Mouse (Mus musculus): ENCODE measurements around the gene Natd1. TPM values are rescaled to one million over a fixed set of nuclear protein-coding genes. Genes with fewer than 3 reads are reported as not detected.

Gene Natd1
- total RNA-seq, 2 experiments from 2014 or later = 4.5 to 6.1 TPM

- no peak for ATAC-seq (replicated peaks; ENCODE audit: low FRiP score, poor library complexity, severe bottlenecking)
These were observed 18.8 kb upstream of the Natd1 start for GRCm38 (mm10) chr11:60933178-60933930.

DNA sequence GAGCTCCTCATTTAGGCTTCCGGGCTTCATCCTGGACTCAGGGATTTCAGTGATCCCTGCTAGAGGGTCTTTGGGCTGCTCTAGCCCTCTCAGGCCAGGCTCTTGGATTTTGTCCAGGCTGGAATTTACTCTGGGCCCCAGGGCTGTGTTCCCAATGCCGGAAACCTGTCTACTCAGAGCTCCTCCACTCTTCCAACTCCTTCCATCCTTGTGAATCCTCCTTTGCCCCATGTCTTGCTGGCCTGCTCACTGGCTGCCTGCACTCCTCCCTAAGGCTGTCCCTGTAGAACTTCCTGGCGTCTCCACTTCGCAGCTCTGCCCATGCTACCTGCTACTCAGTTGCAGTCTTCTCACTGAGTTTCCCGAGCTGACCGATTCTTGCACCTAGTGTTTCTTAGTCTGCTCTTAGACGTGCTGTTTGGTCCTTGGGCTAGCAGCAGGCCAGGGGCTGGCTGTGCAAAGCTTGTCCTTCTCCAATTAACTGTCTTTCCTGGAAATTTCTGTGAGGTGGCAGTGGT is 18.0 kb upstream of the Natd1 start:
- ATAC-seq (replicated peaks; ENCODE audit: low FRiP score, poor library complexity, severe bottlenecking) = no peak

- peak; percentile 72 for ATAC-seq (replicated peaks; ENCODE audit: low FRiP score, poor library complexity, severe bottlenecking)
These were observed 17.4 kb upstream of the Natd1 start, which contains the start of gene Map2k3 for GRCm38 (mm10) chr11:60931869-60932481. Gene Map2k3 (plus strand): TSS chr11:60932033.

- peak; percentile 8 for ATAC-seq (replicated peaks; ENCODE audit: low FRiP score, poor library complexity, severe bottlenecking)
These were observed 16.8 kb upstream of the Natd1 start for GRCm38 (mm10) chr11:60931282-60931868.

DNA sequence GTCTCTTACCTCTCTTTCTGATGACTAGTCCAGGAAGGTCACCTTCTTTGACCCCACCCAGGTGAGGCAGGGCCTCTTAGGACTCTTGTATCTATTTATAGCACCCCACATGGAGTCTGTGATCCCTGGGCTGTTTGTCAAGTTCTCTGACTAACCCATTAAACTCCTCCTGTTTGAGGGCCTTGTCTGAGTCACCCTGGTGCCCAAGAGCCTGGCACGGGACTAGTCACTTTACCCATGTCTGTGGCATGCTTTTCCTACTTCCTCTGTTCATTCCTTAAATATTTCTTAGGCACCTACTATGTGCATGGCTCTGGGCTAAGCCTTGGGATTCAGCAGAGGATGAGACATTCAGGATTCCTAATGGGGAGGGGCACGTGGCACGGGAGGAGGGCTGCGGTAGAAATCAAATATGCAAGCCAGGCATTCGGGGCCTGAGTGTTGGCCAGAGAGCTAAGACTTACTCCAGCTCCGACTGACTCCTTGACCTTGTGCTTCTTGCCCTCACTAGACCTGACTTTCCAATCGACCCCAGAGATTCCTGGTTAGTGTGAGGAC is 16.3 kb upstream of the Natd1 start:
- ATAC-seq (replicated peaks; ENCODE audit: low FRiP score, poor library complexity, severe bottlenecking) = no peak

DNA sequence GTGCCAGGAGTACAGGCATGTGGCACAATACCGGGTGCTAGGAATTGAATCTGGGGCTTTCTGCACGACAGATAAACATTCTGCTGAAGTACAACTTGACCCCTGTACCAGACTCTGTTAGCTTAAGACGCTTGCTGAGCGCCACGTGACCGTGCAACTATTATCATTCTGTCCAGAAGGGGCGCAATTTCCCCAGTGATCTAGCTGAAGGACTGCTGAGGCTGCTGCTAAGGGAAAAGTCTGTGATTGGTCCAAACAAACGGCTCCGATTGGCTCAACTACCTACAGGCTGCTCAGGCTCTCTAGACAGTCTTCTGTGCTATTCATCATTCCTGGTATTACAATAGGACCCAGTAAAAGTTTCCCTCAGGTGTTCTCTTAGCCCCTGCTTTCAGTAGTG is 12.7 kb upstream of the Natd1 start:
- ATAC-seq (replicated peaks; ENCODE audit: low FRiP score, poor library complexity, severe bottlenecking) = peak; percentile 49

DNA sequence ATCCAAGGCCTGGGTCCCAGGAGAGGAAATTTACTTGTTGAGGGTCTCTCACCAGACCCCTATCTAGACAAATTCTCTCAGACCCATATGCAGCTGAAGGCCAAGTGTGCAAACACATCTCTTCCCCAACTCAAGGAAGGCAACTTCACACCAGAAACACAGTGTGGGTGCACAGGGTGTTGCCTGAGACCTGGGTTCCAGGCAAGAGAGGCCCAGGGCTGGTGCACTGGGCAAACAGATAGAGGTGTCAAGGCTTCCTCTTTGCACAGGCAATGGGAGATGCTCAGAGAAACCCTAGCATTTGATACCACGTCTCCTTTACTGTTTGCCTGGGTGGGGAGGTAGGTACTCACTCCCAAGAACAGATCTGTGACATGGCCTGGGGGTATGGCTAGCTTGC is 10.4 kb upstream of the Natd1 start:
- ATAC-seq (replicated peaks; ENCODE audit: low FRiP score, poor library complexity, severe bottlenecking) = peak; percentile 24

GRCm38 (mm10) chr11:60924498-60924897 is 9.9 kb upstream of the Natd1 start:
- peak; percentile 86 for ATAC-seq (replicated peaks; ENCODE audit: low FRiP score, poor library complexity, severe bottlenecking)

DNA sequence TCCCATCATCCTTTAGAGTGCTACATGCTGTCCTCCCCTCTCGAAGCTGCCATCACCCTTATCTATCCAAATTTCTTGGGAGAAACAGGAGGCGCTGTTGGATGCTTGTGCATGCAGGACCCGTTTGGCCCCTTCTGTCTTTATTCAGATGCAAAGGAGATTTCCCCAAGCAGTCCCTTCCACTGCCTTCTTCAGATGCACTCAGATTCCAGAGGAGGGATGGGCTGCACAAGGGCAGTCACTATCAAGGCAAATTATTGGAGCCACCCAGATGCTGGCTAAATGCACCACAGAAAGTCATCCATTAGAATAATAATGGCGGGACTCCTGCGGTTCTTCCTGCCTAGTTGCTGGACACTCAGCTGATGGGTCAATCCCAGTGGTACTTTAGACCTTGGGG is 8.4 kb upstream of the Natd1 start:
- no peak for ATAC-seq (replicated peaks; ENCODE audit: low FRiP score, poor library complexity, severe bottlenecking)

- ATAC-seq (replicated peaks; ENCODE audit: low FRiP score, poor library complexity, severe bottlenecking) = peak; percentile 63
These were observed 7.6 kb upstream of the Natd1 start for GRCm38 (mm10) chr11:60922195-60922594.

GRCm38 (mm10) chr11:60920021-60920420 is 5.5 kb upstream of the Natd1 start:
- 0 out of 2 replicates have a peak, but pooled peaks have one; percentile 9 for ATAC-seq (replicated peaks; ENCODE audit: low FRiP score, poor library complexity, severe bottlenecking)

GRCm38 (mm10) chr11:60915201-60915600 is 651 bp upstream of the Natd1 start:
- ATAC-seq (replicated peaks; ENCODE audit: low FRiP score, poor library complexity, severe bottlenecking) = no peak

GRCm38 (mm10) chr11:60913301-60914196 is 1.0 kb downstream of the Natd1 start:
- peak; percentile 89 for ATAC-seq (replicated peaks; ENCODE audit: low FRiP score, poor library complexity, severe bottlenecking)

- ATAC-seq (replicated peaks; ENCODE audit: low FRiP score, poor library complexity, severe bottlenecking) = no peak
These were observed 2.0 kb downstream of the Natd1 start for GRCm38 (mm10) chr11:60912525-60912973.

- ATAC-seq (replicated peaks; ENCODE audit: low FRiP score, poor library complexity, severe bottlenecking) = no peak
These were observed 4.9 kb downstream of the Natd1 start for GRCm38 (mm10) chr11:60909626-60910025.

DNA sequence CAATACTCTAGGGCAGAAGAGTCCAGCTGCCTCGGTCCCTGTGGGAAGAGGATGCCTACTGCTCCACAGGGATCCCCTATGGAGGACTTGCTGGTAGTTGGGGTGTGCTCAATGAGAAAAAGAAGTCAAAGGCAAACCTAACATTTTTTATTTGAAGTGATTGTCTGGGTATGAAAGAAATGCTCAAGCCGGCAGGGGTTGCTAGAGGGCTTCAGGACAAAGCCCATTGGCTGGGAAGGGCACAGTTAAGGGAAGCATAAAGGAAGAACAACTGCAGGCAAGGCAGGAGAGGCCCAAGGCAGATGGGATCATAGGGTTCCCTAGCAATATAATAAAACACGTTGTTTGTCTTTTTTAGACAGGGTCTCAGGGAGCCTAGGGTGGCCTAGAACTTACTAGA is 6.5 kb downstream of the Natd1 start:
- ATAC-seq (replicated peaks; ENCODE audit: low FRiP score, poor library complexity, severe bottlenecking) = no peak

GRCm38 (mm10) chr11:60906449-60906848 is 8.1 kb downstream of the Natd1 start:
- no peak for ATAC-seq (replicated peaks; ENCODE audit: low FRiP score, poor library complexity, severe bottlenecking)

DNA sequence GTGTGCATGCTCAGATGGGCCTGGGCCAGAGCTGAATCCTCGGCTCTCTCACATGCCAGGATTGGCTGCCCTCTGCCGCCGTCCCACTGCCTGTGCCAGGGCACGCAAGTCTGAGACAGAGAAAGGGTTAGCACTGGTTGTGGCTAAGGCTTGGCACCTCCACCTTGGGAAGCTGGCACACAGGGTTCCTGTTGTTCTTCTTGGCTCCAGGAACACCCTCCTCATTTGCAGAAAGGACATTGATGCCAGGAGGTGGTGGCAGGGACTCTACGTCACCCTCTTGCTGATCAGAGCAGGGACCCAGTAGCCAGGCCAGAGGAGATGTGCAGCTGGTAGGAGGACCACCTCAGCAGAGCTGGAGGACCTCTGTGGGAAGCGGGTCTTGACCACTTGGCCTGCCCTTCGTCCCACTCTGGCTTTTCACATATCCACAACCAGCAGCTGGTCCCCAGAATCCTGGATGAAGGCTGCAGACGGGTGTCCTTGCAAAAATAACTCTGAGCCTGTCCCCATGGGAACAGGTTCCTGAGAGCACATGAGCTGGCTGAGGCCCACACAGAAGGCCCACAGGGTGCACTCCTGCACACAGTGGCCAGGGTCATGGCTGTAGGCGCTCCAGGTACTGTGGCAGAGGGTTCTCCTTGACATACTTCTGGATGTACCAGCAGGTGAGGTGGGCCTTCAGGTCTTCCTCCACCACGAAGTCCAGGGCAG is 9.0 kb downstream of the Natd1 start:
- no peak for ATAC-seq (replicated peaks; ENCODE audit: low FRiP score, poor library complexity, severe bottlenecking)

- ATAC-seq (replicated peaks; ENCODE audit: low FRiP score, poor library complexity, severe bottlenecking) = no peak
These were observed 10.9 kb downstream of the Natd1 start for GRCm38 (mm10) chr11:60903661-60904061.
